Mouse (Mus musculus) naive thymus-derived CD4-positive, alpha-beta T cell, adult 2 months (primary cell): Measurements from ENCODE around the gene 1700042G07Rik.
"Not testable (repeated sequence)": the region's sequence is repeated elsewhere in the genome, so short reads cannot be mapped to it uniquely, and the experiment has no call there.

ENCODE experiments used
- DNase-seq: peaks from one replicate; pipeline ENCODE4 v3.0.0-alpha.2; 2011; ENCODE audit warnings: low read depth

Gene 1700042G07Rik

DNA sequence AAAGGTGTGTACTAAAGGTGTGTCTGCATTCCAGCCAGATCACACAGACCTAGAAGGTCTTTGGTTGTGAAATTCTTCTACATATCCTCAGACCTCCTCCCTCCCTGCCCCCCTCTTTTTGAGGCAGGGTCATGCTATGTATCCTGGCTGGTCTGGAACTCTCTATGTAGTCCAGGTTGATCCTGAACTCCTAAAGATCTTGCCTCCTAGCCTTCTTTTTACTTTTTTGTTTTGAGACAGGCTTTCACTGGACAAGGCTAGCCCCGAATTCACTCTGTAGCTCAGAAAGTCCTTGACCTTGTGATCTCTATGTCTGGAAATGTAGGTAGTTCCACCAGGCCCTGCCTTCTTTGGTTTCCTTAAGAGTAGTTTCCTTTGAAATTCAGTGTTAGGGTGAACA lies 35.7 kb downstream of the 1700042G07Rik start:
- DNase-seq: no peak

DNA sequence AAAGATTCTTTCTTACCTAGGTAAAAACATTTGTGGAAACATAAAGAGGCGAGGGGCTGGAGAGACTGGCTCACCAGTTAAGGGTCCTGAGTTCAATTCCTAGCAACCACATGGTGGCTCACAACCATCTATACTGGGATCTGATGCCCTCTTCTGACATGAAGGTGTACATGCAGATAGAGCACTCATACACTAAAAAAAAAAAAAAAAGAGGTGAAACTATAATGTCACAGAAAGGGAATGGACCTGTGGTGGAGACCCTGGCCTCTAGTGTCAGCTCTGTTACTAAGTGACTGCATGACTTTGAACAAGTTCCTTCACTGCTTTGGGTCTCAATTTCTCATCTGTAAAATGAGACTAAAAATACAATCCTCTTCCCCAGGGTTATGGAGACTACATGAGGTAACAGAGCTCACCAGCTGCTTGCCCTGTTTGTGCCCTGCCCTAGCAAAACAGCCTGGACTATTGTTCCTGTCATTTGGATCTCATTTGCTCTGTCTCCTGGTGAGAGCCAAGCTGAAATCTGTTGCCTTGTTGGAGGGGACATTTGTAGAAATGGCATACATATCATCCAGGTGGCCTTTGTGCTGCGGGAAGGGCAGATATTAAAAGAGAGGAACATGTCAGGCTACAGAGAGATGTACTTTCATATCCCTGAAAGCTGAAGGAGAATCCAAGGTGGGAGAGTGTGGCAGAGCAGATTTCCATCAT lies 42.9 kb downstream of the 1700042G07Rik start:
- no peak for DNase-seq

DNA sequence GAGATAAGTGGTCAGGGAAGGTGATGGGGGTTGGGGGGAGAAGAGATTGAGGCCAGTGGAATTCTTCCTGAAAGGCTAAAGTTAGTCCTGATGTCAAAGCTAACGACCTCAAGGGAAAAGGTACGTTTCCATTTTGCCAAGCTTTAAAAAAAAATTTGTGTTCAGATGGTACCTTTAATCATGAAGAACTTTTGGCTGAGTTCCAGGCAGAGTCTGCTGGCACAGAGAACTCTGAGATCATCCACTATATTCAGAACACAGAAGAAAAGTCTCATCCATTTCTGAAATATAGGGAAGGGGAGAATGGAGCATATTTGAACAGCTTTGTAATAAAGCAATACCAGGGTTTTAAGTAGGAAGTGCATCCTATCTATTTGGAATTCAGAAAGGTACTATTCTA lies 43.9 kb downstream of the 1700042G07Rik start:
- no peak for DNase-seq

DNA sequence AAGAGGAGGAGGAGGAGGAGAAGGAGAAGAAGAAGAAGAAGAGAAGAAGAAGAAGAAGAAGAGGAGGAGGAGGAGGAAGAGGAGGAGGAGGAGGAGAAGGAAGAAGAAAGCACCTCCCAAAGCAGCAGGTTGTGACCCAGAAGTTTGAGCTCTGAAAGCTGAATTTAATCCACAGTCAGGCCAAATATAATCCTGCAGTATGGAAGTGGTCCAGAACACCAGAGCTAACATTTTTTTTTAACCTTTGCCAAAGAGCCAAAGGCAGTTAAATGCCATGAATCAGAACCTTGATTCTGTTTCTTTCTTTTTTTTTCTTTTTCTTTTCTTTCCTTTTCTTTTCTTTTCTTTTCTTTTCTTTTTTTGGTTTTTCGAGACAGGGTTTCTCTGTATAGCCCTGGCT lies 44.5 kb downstream of the 1700042G07Rik start:
- not testable (repeated sequence) for DNase-seq

DNA sequence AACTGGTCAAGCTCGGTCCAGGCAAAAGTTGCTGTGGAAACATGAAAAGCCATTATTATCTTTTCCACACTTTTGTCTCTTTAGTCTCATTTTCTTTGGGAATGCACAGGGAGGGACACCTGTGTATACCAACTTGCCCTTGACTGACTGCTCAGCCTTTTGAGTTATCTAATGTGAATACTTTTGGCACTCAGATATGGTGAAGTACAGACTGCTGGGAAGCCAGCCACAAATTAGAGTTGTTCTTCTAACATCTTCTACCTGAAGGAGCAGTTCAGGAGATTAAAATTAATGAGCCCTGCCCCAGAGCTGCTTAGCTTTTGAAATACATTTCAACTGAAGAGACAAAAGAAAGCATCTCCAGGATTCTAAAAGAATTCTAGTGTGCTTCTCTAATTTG lies 45.9 kb downstream of the 1700042G07Rik start:
- DNase-seq: no peak

DNA sequence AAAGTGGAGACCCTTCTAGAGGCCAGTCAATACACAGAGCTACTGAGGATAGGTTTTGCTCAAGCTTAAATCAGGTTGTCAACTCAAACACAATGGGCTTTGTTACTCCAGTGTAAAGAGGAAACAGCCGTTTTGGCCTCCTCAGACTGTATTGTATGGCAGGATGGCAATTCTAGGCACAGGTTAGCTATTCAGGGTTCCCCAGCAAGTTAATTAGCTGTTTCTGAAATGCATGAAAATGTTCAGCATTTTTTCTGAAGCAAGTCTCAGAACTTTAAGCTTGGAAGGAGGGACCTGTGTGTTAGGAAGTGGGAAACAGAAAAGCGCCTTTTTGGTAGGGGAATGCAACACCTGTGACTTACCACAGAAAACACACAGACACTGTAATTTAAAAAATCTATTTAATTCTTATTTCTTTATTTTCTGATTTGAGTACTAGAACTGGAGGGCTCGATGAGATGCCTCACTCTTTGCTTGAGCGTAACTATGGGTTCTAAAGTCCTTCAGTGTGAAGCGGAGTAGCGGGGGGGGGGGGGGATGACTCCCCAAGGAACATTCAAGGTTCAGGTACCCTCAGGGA lies 47.0 kb downstream of the 1700042G07Rik start:
- DNase-seq: peak; percentile 40

DNA sequence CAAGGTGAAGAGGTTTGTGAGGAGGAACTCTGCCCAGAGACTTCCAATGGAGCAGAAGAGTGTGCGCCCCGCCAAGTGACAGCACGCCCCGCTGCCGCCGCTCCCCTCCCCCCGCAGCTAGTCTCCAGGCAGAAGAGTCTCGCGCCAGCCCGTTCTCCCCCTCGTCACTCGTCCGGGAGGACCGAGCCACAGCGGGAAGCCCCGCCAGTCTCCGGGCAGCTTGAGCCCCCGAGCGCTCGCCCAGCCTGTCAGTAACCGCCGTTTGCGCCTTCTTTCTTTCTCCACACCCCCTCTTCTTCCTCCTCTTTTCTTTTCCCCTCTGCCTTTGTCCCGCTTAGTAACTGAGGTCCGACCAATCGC lies 47.6 kb downstream of the 1700042G07Rik start:
- no peak for DNase-seq

DNA sequence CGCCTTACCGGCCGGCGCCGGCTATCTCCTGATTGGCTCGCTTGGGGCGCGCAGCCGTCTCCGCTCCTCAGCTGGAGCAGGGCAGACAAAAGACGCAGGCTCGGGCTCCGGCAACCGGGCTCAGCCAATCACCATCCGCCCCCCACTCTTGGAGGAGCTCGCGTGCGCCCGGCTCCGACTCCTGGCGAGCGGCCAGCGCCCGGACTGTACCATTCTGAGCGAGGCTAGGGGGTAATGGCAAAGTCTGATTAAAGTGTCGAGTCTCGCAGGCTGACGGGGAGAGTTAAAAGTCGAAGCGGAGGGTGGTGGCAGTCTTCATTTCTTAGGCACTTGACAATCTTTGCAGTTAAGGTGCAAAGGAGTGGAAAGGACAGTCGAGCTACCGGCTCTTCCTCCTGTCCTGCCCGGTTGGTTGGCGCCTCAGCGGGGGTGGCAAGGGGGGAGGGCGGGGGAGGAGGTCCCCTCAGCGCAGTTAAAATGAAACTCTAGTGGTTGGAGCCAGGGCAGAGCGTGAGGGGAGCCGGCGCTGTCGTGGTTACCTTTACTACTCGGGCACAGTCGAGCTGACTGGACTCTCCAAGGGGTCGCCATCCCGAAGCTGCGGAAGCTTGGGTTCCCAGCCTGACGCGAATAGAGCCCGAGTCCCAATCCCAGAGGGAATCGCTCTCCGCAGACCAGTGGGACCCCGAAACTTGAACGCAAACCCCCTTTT lies 48.1 kb downstream of the 1700042G07Rik start, which contains the start of gene Pik3r3:
Pik3r3 (plus strand) TSS at position 479 of the 712 bp plus-strand sequence.
- peak; percentile 99 for DNase-seq

DNA sequence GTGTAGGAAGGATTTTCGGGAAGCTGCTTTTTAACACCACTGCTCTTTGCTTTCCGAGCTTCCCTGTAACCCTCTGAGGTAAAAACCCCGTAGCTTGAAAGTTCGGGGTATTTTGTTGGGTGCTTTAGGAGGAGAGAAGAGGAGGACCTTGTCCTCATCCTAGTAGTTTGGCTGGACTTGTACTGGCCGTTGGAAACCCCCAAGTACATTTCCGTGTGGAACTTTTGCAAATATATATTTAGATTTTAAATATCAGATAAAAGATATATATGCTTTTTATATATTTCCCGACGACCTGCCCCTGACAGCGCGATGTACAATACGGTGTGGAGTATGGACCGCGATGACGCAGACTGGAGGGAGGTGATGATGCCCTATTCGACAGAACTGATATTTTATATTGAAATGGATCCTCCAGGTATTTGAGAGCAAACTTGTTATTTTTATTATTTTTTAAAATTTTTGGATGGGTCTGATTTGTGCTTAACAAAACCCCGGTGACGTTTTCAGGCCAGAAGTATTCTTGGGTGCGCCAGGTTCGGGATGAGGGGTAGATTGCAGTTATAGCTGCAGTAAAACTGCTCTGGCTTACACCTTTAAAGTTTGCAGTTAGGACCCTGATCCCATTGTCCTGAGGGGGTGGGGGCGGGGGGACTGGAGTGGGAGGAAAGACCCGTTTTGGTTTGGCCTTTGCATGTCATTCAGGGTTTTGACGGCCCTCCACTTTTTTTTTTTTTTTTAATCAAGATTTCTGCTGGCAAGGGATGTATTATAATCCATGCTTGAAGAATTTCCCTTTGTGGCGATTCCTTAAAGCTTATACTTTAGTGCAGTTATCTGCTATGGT lies 49.0 kb downstream of the 1700042G07Rik start:
- peak; percentile 46 for DNase-seq

DNA sequence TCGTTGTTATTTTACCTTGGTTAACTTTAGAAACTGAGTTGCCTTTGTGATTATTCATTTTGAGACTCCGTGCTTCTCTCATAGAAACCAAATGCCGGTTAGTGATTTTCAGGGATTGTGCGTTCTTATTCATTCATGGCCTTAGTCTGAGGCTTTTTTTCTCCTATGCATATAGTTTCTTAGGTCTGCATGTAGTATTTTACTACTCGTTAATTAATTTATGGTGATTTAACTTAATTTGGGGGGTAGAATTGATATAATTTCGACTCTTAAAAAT lies 49.6 kb downstream of the 1700042G07Rik start:
- DNase-seq: no peak
